Mouse (Mus musculus): ENCODE measurements around the gene Tppp3.

DNA sequence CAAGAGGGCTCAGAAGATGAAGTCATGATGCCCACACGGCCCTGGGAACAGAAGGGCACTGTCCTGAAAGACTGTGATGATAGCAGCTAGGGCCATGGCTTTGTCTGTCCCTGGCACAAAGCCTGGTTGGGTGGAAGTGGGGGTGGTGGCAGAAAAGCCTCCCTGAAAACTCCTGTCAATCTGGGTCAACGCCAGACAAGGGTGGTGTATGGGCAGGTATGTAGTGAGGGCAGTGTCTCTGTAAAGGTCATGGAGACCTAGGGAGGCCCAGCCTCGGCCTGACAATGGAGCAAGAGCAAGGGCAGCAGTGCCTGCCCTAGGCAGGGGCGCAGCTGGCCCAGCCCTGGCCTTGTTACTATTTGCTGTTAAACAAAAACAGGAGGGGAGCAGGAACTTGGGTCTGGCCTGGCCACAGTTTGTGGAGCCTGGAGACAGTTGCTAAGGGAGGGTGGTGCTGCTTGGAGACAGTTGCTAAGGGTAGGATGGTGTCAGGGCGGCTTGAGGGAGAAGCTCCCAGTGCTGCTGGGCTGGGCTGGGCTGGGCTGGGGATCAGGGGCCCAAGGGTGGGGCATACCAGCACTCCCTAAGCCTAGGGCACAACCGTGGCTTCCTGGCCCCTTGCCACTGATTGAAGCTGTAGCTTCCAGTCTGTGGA is 2.2 kb downstream of the Tppp3 start:
- TF ChIP-seq CEBPB (IDR thresholded peaks at IDR 0.05; ENCODE audit: insufficient read depth, poor library complexity, severe bottlenecking) (no peak), MYOG (IDR thresholded peaks at IDR 0.05; ENCODE audit: control insufficient read depth in 1 of 3, insufficient read depth in 1 of 3, insufficient read length in 2 of 3, low read depth in 2 of 3) (no peak), E2F4 (IDR thresholded peaks at IDR 0.05; ENCODE audit: insufficient read depth) (no peak), POLR2AphosphoS2 (IDR thresholded peaks at IDR 0.05; ENCODE audit: insufficient read length, low read depth) (no peak), MYOD1 (IDR thresholded peaks at IDR 0.05; ENCODE audit: control insufficient read depth in 1 of 3, insufficient read length in 2 of 3, low read depth in 2 of 3) (no peak)
